Mouse (Mus musculus): ENCODE results near the gene Tnc. TPM values are rescaled to one million over a fixed set of nuclear protein-coding genes. Genes with fewer than 3 reads are reported as not detected.
A peak's percentile ranks its signal among the peaks of the same experiment; 100 is the strongest.

The Tnc gene
- polyA plus RNA-seq, 1 experiment from 2014 or later = 23.1 TPM

- Histone ChIP-seq H3K4me1 (ENCODE audit: insufficient read depth, low read length) (0 out of 2 replicates have a peak, but pooled peaks cover 12% of the 10 kb centered on the region), H3K27me3 (ENCODE audit: insufficient read depth, low read length) (no peaks in the 10 kb centered on the region), H3K36me3 (ENCODE audit: insufficient read depth, low read length) (no peaks in the 10 kb centered on the region), H3K9ac (replicated peaks; ENCODE audit: low read length) (no peak overlapping the region), H3K9me3 (ENCODE audit: low read length) (0 out of 2 replicates have a peak, but pooled peaks cover 4% of the 10 kb centered on the region), H3K4me2 (replicated peaks; ENCODE audit: low read depth, low read length) (no peak overlapping the region), H3K27ac (ENCODE audit: low read length) (no peak overlapping the region), H3K4me3 (ENCODE audit: low read length) (no peak overlapping the region)
- ATAC-seq (ENCODE audit: low FRiP score, low TSS enrichment) = no peak
- WGBS = 73% methylated on average over 2 of the region's 2 CpGs
Observed at GRCm38 (mm10) chr4:64033191-64033590, 13.6 kb downstream of the Tnc start.

- Histone ChIP-seq H3K36me3 (ENCODE audit: insufficient read depth, low read length) (no peaks in the 10 kb centered on the region), H3K4me2 (replicated peaks; ENCODE audit: low read depth, low read length) (no peak overlapping the region), H3K27ac (ENCODE audit: low read length) (no peak overlapping the region), H3K4me3 (ENCODE audit: low read length) (no peak overlapping the region), H3K27me3 (ENCODE audit: insufficient read depth, low read length) (no peaks in the 10 kb centered on the region), H3K9ac (replicated peaks; ENCODE audit: low read length) (no peak overlapping the region), H3K9me3 (ENCODE audit: low read length) (no peaks in the 10 kb centered on the region), H3K4me1 (ENCODE audit: insufficient read depth, low read length) (0 out of 2 replicates have a peak, but pooled peaks cover 15% of the 10 kb centered on the region)
- 24% methylated on average over 1 of the region's 1 CpGs for WGBS
- no peak for ATAC-seq (ENCODE audit: low FRiP score, low TSS enrichment)
Observed at GRCm38 (mm10) chr4:64029486-64029885, 17.3 kb downstream of the Tnc start.

DNA sequence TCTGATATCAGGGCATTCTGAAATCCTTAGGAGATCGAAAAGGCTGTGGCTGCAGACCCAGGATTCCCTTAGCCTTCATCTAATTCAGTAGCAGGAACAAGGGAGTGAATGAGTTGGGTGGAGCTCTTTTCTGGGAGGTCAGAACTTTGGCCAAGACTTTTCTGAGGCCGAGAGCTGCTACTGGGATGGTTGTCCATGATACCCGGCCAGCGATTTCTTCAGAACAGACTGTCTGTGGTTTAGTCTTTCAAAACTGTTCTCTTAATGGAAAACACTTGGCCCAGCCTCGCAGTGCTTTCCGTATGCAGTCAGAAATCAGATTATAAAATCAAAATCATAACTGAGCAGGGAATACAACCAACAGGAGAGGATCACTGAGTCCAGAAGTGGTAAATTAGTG is 21.2 kb downstream of the Tnc start:
- Histone ChIP-seq H3K27me3 (ENCODE audit: insufficient read depth, low read length) (no peaks in the 10 kb centered on the region), H3K4me2 (replicated peaks; ENCODE audit: low read depth, low read length) (no peak overlapping the region), H3K36me3 (ENCODE audit: insufficient read depth, low read length) (no peaks in the 10 kb centered on the region), H3K27ac (ENCODE audit: low read length) (no peak overlapping the region), H3K4me3 (ENCODE audit: low read length) (no peak overlapping the region), H3K9me3 (ENCODE audit: low read length) (no peaks in the 10 kb centered on the region), H3K9ac (replicated peaks; ENCODE audit: low read length) (no peak overlapping the region), H3K4me1 (ENCODE audit: insufficient read depth, low read length) (peaks cover 23% of the 10 kb centered on the region; the same call in 1 of the 2 replicates)
- no peak for ATAC-seq (ENCODE audit: low FRiP score, low TSS enrichment)
- WGBS = 88% methylated on average over 6 of the region's 6 CpGs

DNA sequence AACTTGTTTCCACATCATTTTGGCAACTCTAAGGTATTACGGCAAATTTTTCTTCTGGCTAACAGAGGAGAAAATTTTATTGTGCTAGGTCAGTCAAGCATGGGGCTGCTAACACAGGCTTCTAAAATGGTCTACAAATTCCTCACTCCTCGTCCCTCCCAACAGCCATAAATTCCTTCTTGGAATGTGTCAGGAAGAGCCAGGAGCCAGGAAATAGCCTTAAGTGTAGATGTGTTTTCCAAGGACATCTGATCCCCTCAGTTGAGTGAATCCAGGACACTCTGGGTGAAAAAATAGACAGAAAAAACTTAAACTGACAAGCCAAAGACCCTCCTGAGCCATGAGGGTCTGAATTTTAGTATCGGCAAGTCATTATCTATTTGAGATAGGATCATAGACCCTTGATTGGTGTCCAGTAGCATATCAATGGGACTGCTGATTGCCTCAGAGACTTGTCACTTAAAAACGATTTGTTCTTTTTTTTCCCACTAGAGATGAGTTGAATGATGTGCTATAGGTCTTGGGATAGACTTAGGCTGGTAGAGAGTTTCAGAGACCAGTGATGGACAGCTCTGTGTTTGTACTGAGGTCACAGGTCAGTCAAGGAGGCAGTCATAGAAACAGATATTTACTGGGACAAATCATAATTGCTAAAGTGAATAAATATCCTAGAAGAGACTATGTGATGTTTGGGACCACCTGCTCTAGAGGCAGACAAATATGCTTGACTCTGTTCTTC is 22.6 kb downstream of the Tnc start:
- Histone ChIP-seq H3K27ac (ENCODE audit: low read length) (peak overlapping the region; percentile 14; the same call in 1 of the 2 replicates), H3K4me3 (ENCODE audit: low read length) (no peak overlapping the region), H3K36me3 (ENCODE audit: insufficient read depth, low read length) (no peaks in the 10 kb centered on the region), H3K4me1 (ENCODE audit: insufficient read depth, low read length) (peaks cover 13% of the 10 kb centered on the region; the same call in 1 of the 2 replicates), H3K4me2 (replicated peaks; ENCODE audit: low read depth, low read length) (no peak overlapping the region), H3K9ac (replicated peaks; ENCODE audit: low read length) (no peak overlapping the region), H3K9me3 (ENCODE audit: low read length) (no peaks in the 10 kb centered on the region), H3K27me3 (ENCODE audit: insufficient read depth, low read length) (no peaks in the 10 kb centered on the region)
- WGBS = 11% methylated on average over 4 of the region's 4 CpGs
- peak; percentile 88 for ATAC-seq (ENCODE audit: low FRiP score, low TSS enrichment)

GRCm38 (mm10) chr4:64020930-64021589 is 25.8 kb downstream of the Tnc start:
- ATAC-seq (ENCODE audit: low FRiP score, low TSS enrichment) = no peak
- Histone ChIP-seq H3K4me2 (replicated peaks; ENCODE audit: low read depth, low read length) (no peak overlapping the region), H3K4me1 (ENCODE audit: insufficient read depth, low read length) (peaks cover 11% of the 10 kb centered on the region; the same call in 1 of the 2 replicates), H3K27me3 (ENCODE audit: insufficient read depth, low read length) (no peaks in the 10 kb centered on the region), H3K4me3 (ENCODE audit: low read length) (no peak overlapping the region), H3K36me3 (ENCODE audit: insufficient read depth, low read length) (no peaks in the 10 kb centered on the region), H3K9me3 (ENCODE audit: low read length) (no peaks in the 10 kb centered on the region), H3K9ac (replicated peaks; ENCODE audit: low read length) (no peak overlapping the region), H3K27ac (ENCODE audit: low read length) (no peak overlapping the region)
- WGBS = 85% methylated on average over 10 of the region's 10 CpGs

DNA sequence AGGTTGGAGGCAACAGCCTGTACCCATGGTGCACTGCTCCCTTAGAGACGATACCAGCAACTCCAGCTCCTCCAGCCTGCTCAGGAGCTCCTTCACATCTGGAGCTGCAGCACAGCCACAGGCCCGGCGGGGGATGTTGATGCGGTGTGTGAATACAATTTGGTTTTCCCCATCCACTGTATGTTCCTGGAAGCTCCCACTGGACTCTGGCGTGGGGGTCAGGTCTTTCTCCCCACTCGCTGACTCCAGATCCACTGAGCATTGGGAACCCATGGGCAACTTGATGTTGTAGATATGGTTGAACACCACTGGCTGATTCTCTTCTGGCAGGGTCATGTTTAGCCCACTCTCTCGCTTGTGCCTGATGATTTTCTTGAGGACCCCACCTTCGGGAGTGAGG is 26.7 kb downstream of the Tnc start:
- no peaks in the 10 kb centered on the region for H3K27me3 ChIP-seq (ENCODE audit: insufficient read depth, low read length)
- no peak overlapping the region for H3K4me2 ChIP-seq (replicated peaks; ENCODE audit: low read depth, low read length)
- no peak overlapping the region for H3K9ac ChIP-seq (replicated peaks; ENCODE audit: low read length)
- H3K27ac ChIP-seq (ENCODE audit: low read length) = no peak overlapping the region
- no peak overlapping the region for H3K4me3 ChIP-seq (ENCODE audit: low read length)
- no peaks in the 10 kb centered on the region for H3K9me3 ChIP-seq (ENCODE audit: low read length)
- H3K36me3 ChIP-seq (ENCODE audit: insufficient read depth, low read length) = no peaks in the 10 kb centered on the region
- 93% methylated on average over 8 of the region's 8 CpGs for WGBS
- peaks cover 11% of the 10 kb centered on the region; the same call in 1 of the 2 replicates for H3K4me1 ChIP-seq (ENCODE audit: insufficient read depth, low read length)
- no peak for ATAC-seq (ENCODE audit: low FRiP score, low TSS enrichment)

GRCm38 (mm10) chr4:64011308-64011707 is 35.5 kb downstream of the Tnc start:
- no peaks in the 10 kb centered on the region for H3K9me3 ChIP-seq (ENCODE audit: low read length)
- no peaks in the 10 kb centered on the region for H3K27me3 ChIP-seq (ENCODE audit: insufficient read depth, low read length)
- peaks cover 14% of the 10 kb centered on the region for H3K36me3 ChIP-seq (ENCODE audit: insufficient read depth, low read length)
- no peak overlapping the region for H3K4me2 ChIP-seq (replicated peaks; ENCODE audit: low read depth, low read length)
- no peak overlapping the region for H3K27ac ChIP-seq (ENCODE audit: low read length)
- no peaks in the 10 kb centered on the region for H3K4me1 ChIP-seq (ENCODE audit: insufficient read depth, low read length)
- WGBS = 41% methylated on average over 2 of the region's 2 CpGs
- ATAC-seq (ENCODE audit: low FRiP score, low TSS enrichment) = no peak
- H3K4me3 ChIP-seq (ENCODE audit: low read length) = no peak overlapping the region
- H3K9ac ChIP-seq (replicated peaks; ENCODE audit: low read length) = no peak overlapping the region

- WGBS = 85% methylated on average over 1 of the region's 1 CpGs
- Histone ChIP-seq H3K4me1 (ENCODE audit: insufficient read depth, low read length) (no peaks in the 10 kb centered on the region), H3K9ac (replicated peaks; ENCODE audit: low read length) (no peak overlapping the region), H3K27me3 (ENCODE audit: insufficient read depth, low read length) (no peaks in the 10 kb centered on the region), H3K9me3 (ENCODE audit: low read length) (no peaks in the 10 kb centered on the region), H3K36me3 (ENCODE audit: insufficient read depth, low read length) (peaks cover 14% of the 10 kb centered on the region), H3K4me2 (replicated peaks; ENCODE audit: low read depth, low read length) (no peak overlapping the region), H3K4me3 (ENCODE audit: low read length) (no peak overlapping the region), H3K27ac (ENCODE audit: low read length) (no peak overlapping the region)
- ATAC-seq (ENCODE audit: low FRiP score, low TSS enrichment) = no peak
Observed at GRCm38 (mm10) chr4:64009936-64010335, 36.9 kb downstream of the Tnc start.

DNA sequence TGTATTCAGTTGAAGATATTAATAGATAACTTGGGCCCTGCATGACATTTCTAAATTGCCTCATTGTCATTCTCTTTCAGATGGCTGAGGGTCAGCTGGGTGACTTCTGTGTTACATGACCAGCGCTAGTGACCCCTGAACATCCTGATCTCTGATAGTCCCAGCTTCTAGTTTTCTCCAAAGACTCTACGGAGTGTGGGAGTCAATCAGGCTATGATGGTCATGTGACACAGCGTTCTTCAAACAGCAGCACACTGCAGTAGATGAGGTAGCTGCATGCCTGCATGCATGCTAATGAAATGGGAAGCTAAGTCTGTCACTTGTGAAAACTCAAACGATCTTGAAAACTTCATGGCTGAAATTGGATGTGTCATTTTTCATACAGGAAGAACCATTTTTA is 41.6 kb downstream of the Tnc start:
- WGBS = 87% methylated on average over 4 of the region's 4 CpGs
- Histone ChIP-seq H3K9ac (replicated peaks; ENCODE audit: low read length) (no peak overlapping the region), H3K27ac (ENCODE audit: low read length) (no peak overlapping the region), H3K4me2 (replicated peaks; ENCODE audit: low read depth, low read length) (no peak overlapping the region), H3K36me3 (ENCODE audit: insufficient read depth, low read length) (peaks cover 2% of the 10 kb centered on the region; the same call in 1 of the 2 replicates), H3K27me3 (ENCODE audit: insufficient read depth, low read length) (no peaks in the 10 kb centered on the region), H3K9me3 (ENCODE audit: low read length) (no peaks in the 10 kb centered on the region), H3K4me3 (ENCODE audit: low read length) (no peak overlapping the region), H3K4me1 (ENCODE audit: insufficient read depth, low read length) (no peaks in the 10 kb centered on the region; the same call in 1 of the 2 replicates)
- ATAC-seq (ENCODE audit: low FRiP score, low TSS enrichment) = no peak

GRCm38 (mm10) chr4:64003677-64004076 is 43.1 kb downstream of the Tnc start:
- no peak overlapping the region for H3K4me3 ChIP-seq (ENCODE audit: low read length)
- H3K9me3 ChIP-seq (ENCODE audit: low read length) = no peaks in the 10 kb centered on the region
- H3K9ac ChIP-seq (replicated peaks; ENCODE audit: low read length) = no peak overlapping the region
- H3K27ac ChIP-seq (ENCODE audit: low read length) = no peak overlapping the region
- no peak overlapping the region for H3K4me2 ChIP-seq (replicated peaks; ENCODE audit: low read depth, low read length)
- no peak for ATAC-seq (ENCODE audit: low FRiP score, low TSS enrichment)
- H3K36me3 ChIP-seq (ENCODE audit: insufficient read depth, low read length) = peaks cover 2% of the 10 kb centered on the region; the same call in 1 of the 2 replicates
- no peaks in the 10 kb centered on the region for H3K27me3 ChIP-seq (ENCODE audit: insufficient read depth, low read length)
- no peaks in the 10 kb centered on the region; the same call in 1 of the 2 replicates for H3K4me1 ChIP-seq (ENCODE audit: insufficient read depth, low read length)
- WGBS = 58% methylated on average over 3 of the region's 3 CpGs
